Mouse (Mus musculus) CH12.LX (cell line): ENCODE data around the gene Srgn. TPM values are rescaled to one million over a fixed set of nuclear protein-coding genes. Genes with fewer than 3 reads are reported as not detected.

Experiments used
- DNase-seq: peaks from one replicate; pipeline ENCODE4 v3.0.0-alpha.2; 2013; ENCODE audit errors: extremely low read depth
- H3K27ac ChIP-seq: 2 replicates; pipeline ENCODE4 v1.5.1; 2012; ENCODE audit warnings: low read depth, mild to moderate bottlenecking, control low read depth, moderate library complexity; ENCODE audit not compliant: insufficient read depth
- H3K27me3 ChIP-seq: replicated peaks from 2 replicates; pipeline ENCODE3; 2012; ENCODE audit warnings: inconsistent platforms
- H3K36me3 ChIP-seq, 2 experiments: replicated peaks in 1 of 2; 2 replicates each; pipeline versions ENCODE3 to v1.6.1; 2012; ENCODE audit warnings: inconsistent platforms in 1 of 2, low read length in 1 of 2, mild to moderate bottlenecking in 1 of 2, mixed read lengths in 1 of 2, moderate library complexity in 1 of 2; ENCODE audit not compliant: control insufficient read depth in 1 of 2, insufficient read depth in 1 of 2
- H3K4me1 ChIP-seq, 2 experiments: 2 replicates each; pipeline ENCODE4 v1.6.1; 2012; ENCODE audit warnings: inconsistent platforms in 1 of 2, moderate library complexity in 1 of 2; ENCODE audit not compliant: insufficient read depth in 2 of 2, control insufficient read depth in 1 of 2
- H3K4me2 ChIP-seq: 2 replicates; pipeline ENCODE4 v1.6.1; 2012; ENCODE audit warnings: low read depth, mild to moderate bottlenecking, control low read depth; ENCODE audit not compliant: poor library complexity, insufficient read depth, severe bottlenecking
- H3K4me3 ChIP-seq, 3 experiments: fragments of 150-350 bp in 1 of 3; sonication (generic) in 1 of 3; replicated peaks in 1 of 3; 2 replicates each; pipeline versions ENCODE3 to v1.5.1; 2011 to 2012; ENCODE audit warnings: low read depth in 2 of 3, low read length in 2 of 3, mild to moderate bottlenecking in 2 of 3, moderate library complexity in 2 of 3, control low read depth in 1 of 3, improper control_type of control experiment in 1 of 3, inconsistent platforms in 1 of 3, mixed read lengths in 1 of 3; ENCODE audit not compliant: poor library complexity in 1 of 3
- H3K79me2 ChIP-seq: replicated peaks from 2 replicates; pipeline ENCODE4 v1.6.1; 2012; ENCODE audit warnings: mild to moderate bottlenecking, moderate library complexity; ENCODE audit not compliant: control insufficient read depth, poor library complexity, insufficient read depth, severe bottlenecking; ENCODE audit errors: extremely low read depth
- H3K9ac ChIP-seq: 2 replicates; pipeline ENCODE4 v1.6.1; 2012; ENCODE audit warnings: low read depth, mild to moderate bottlenecking, control low read depth, moderate library complexity; ENCODE audit not compliant: insufficient read depth
- H3K9me3 ChIP-seq: replicated peaks from 2 replicates; pipeline ENCODE3; 2012; ENCODE audit warnings: low read length, inconsistent platforms, mixed read lengths
- CHD1 ChIP-seq: IDR thresholded peaks from 2 replicates; pipeline ENCODE4 v1.6.1; 2012; ENCODE audit warnings: low read depth, low read length, improper control_type of control experiment, inconsistent platforms
- CTCF ChIP-seq, 2 experiments: IDR thresholded peaks in 1 of 2; conservative IDR thresholded peaks in 1 of 2; 2 replicates each; pipeline ENCODE4 v1.5.1; 2011 to 2012; ENCODE audit warnings: low read depth in 2 of 2, low read length in 2 of 2, improper control_type of control experiment in 1 of 2, inconsistent platforms in 1 of 2, mild to moderate bottlenecking in 1 of 2, moderate library complexity in 1 of 2
- ELF1 ChIP-seq: IDR thresholded peaks from 2 replicates; pipeline ENCODE4 v1.6.1; 2014; ENCODE audit warnings: low read depth, mild to moderate bottlenecking, inconsistent platforms, low read length, improper control_type of control experiment
- IRF4 ChIP-seq: IDR thresholded peaks from 2 replicates; pipeline ENCODE4 v1.6.1; 2014; ENCODE audit warnings: low read depth, mild to moderate bottlenecking, inconsistent platforms, low read length, improper control_type of control experiment
- JUN ChIP-seq: IDR thresholded peaks from 2 replicates; pipeline ENCODE4 v1.6.1; 2011; ENCODE audit warnings: low read depth, mild to moderate bottlenecking, low read length, improper control_type of control experiment, moderate library complexity; ENCODE audit not compliant: insufficient read depth
- JUND ChIP-seq: conservative IDR thresholded peaks from 2 replicates; pipeline ENCODE4 v1.6.1; 2011; ENCODE audit warnings: low read depth, low read length, improper control_type of control experiment
- KAT2A ChIP-seq: IDR thresholded peaks from 2 replicates; pipeline ENCODE4 v1.6.1; 2012; ENCODE audit warnings: low read length, improper control_type of control experiment, inconsistent platforms; ENCODE audit not compliant: insufficient replicate concordance
- MAFK ChIP-seq: IDR thresholded peaks from 2 replicates; pipeline ENCODE4 v1.6.1; 2011; ENCODE audit warnings: low read length, improper control_type of control experiment; ENCODE audit not compliant: insufficient replicate concordance
- MEF2A ChIP-seq: IDR thresholded peaks from 2 replicates; pipeline ENCODE4 v1.6.1; 2014; ENCODE audit warnings: low read depth, mild to moderate bottlenecking, inconsistent platforms, low read length, improper control_type of control experiment, borderline replicate concordance
- MXI1 ChIP-seq: IDR thresholded peaks from 2 replicates; pipeline ENCODE4 v1.6.1; 2011; ENCODE audit warnings: mild to moderate bottlenecking, low read depth, low read length, improper control_type of control experiment
- MYC ChIP-seq: IDR thresholded peaks from 2 replicates; pipeline ENCODE4 v1.6.1; 2011; ENCODE audit warnings: low read depth, mild to moderate bottlenecking, improper control_type of control experiment, low read length
- PAX5 ChIP-seq: IDR thresholded peaks from 2 replicates; pipeline ENCODE4 v1.6.1; 2012; ENCODE audit warnings: low read length, inconsistent platforms, mixed read lengths
- POLR2A ChIP-seq: IDR thresholded peaks from 2 replicates; pipeline ENCODE4 v1.6.1; 2011; ENCODE audit warnings: low read depth, mild to moderate bottlenecking, improper control_type of control experiment, low read length
- POLR2AphosphoS2 ChIP-seq: IDR thresholded peaks from 2 replicates; pipeline ENCODE4 v1.6.1; 2011; ENCODE audit warnings: low read depth, low read length, improper control_type of control experiment
- RAD21 ChIP-seq: IDR thresholded peaks from 2 replicates; pipeline ENCODE4 v1.6.1; 2011; ENCODE audit warnings: low read depth, mild to moderate bottlenecking, low read length, improper control_type of control experiment, moderate library complexity
- SMC3 ChIP-seq: IDR thresholded peaks from 2 replicates; pipeline ENCODE4 v1.6.1; 2011; ENCODE audit warnings: low read depth, low read length, improper control_type of control experiment
- ZKSCAN1 ChIP-seq: IDR thresholded peaks from 2 replicates; pipeline ENCODE4 v1.6.1; 2012; ENCODE audit warnings: low read depth, inconsistent platforms, low read length, improper control_type of control experiment, borderline replicate concordance
- ZNF384 ChIP-seq: IDR thresholded peaks from 2 replicates; pipeline ENCODE4 v1.6.1; 2012; ENCODE audit warnings: low read depth, low read length, improper control_type of control experiment, inconsistent platforms
- dilution Hi-C: fragments of 300-500 bp; cut with MboI; formaldehyde crosslinking; loops from 2 replicates; pipeline ENCODE4 v1.14.3; 2020; ENCODE audit warnings: low sequenced_read_pairs; ENCODE audit not compliant: extremely low pct_unique_long_range_greater_than_20kb, extremely low pct_ligation_motif_present
- in situ Hi-C: fragments of 300-500 bp; cut with MboI; formaldehyde crosslinking; loops from 3 replicates; pipeline ENCODE4 v1.14.3; 2019; ENCODE audit warnings: low sequenced_read_pairs, low pct_ligation_motif_present, low pct_unique_long_range_greater_than_20kb, mixed read lengths
- polyA plus RNA-seq: library from polyadenylated mRNA; unstranded; fragments of >175 nt; gene quantifications from 2 replicates; pipeline ENCODE4 v1.2.1, GENCODE M21; 2012; ENCODE audit warnings: low read depth; ENCODE audit not compliant: insufficient read length
- total RNA-seq, 2 experiments: library from RNA; depleted of rRNA; stranded (reverse); fragments of 300-350 nt in 1 of 2; fragments of >200 nt in 1 of 2; gene quantifications; 2 replicates each; pipeline ENCODE4 v1.2.3; 2012 to 2014

Srgn gene
- total and polyA plus RNA-seq, 3 experiments = 189 to 519 (median 516) TPM

GRCm38 (mm10) chr10:62507591-62508308 is 19.5 kb downstream of the Srgn start (continued):
- TF ChIP-seq JUND (peak; percentile 51; the same call in 1 of the 2 replicates), SMC3 (no peak), POLR2A (peak; percentile 94), CHD1 (no peak), MAFK (peak; percentile 100), MEF2A (peak; percentile 62; the same call in 1 of the 2 replicates), PAX5 (no peak), IRF4 (peak; percentile 73), ELF1 (peak; percentile 49), RAD21 (no peak), MXI1 (peak; percentile 78; the same call in 1 of the 2 replicates), ZNF384 (peak; percentile 95), JUN (no peak)

- Histone ChIP-seq H3K4me2 (peak overlapping the region; percentile 55), H3K9ac (peak overlapping the region; percentile 93), H3K27ac (peak overlapping the region; percentile 70), H3K9me3 (peaks cover 2% of the 10 kb centered on the region), H3K79me2 (peaks cover 47% of the 10 kb centered on the region), H3K4me3 (peak overlapping the region; percentile 46 to 76 (median 66)), H3K27me3 (no peaks in the 10 kb centered on the region), H3K4me1 (peaks cover 8 to 59% of the 10 kb centered on the region in 2 experiments), H3K36me3 (peaks cover 0 to under 1% of the 10 kb centered on the region in 2 experiments)
- dilution Hi-C loops = no loop called here
- TF ChIP-seq CHD1 (no peak), POLR2AphosphoS2 (0 out of 2 replicates have a peak, but pooled peaks have one; percentile 2), KAT2A (no peak), CTCF (conservative IDR thresholded peaks at IDR 0.05 in 1 of 2, IDR thresholded peaks at IDR 0.05 in 1 of 2; ENCODE audit: low read depth in 2 of 2, low read length in 2 of 2) (no peak), JUN (no peak), MYC (no peak), ZKSCAN1 (no peak)
- no peak for DNase-seq
- in situ Hi-C loops = loop anchor here (5.0 kb wide), 1 partner anchor 35 kb away; no protein-coding TSS in a partner anchor
Measured at GRCm38 (mm10) chr10:62507071-62507470, 20.2 kb downstream of the Srgn start.
